Mouse (Mus musculus) lung, adult 2 months (tissue): ENCODE measurements around the gene Gfpt2.

ENCODE experiments used
- CTCF ChIP-seq: fragments of 200-500 bp; IDR thresholded peaks from 2 replicates; pipeline ENCODE4 v1.5.1; 2011; ENCODE audit warnings: mild to moderate bottlenecking, low read length, control low read depth; ENCODE audit not compliant: insufficient read depth
- POLR2A ChIP-seq: fragments of 200-500 bp; IDR thresholded peaks from 2 replicates; pipeline ENCODE4 v1.6.1; 2011; ENCODE audit warnings: low read depth, mild to moderate bottlenecking, control low read depth, low read length, borderline replicate concordance; ENCODE audit errors: extremely low read depth

- TF ChIP-seq CTCF (no peak), POLR2A (no peak)
Observed at GRCm38 (mm10) chr11:49835257-49835956, 41.4 kb downstream of the Gfpt2 start.
